Mouse (Mus musculus) E14TG2a.4 (cell line): ENCODE results near the gene Ergic1.

Source experiments
- CTCF ChIP-seq: conservative IDR thresholded peaks from 2 replicates; pipeline ENCODE4 v1.5.1; 2014; ENCODE audit warnings: low read length
- NANOG ChIP-seq: IDR thresholded peaks from 2 replicates; pipeline ENCODE4 v1.6.1; 2014; ENCODE audit warnings: borderline replicate concordance, low read length, mixed read lengths
- POU5F1 ChIP-seq: IDR thresholded peaks from 2 replicates; pipeline ENCODE4 v1.6.1; 2014; ENCODE audit warnings: low read length, borderline replicate concordance

DNA sequence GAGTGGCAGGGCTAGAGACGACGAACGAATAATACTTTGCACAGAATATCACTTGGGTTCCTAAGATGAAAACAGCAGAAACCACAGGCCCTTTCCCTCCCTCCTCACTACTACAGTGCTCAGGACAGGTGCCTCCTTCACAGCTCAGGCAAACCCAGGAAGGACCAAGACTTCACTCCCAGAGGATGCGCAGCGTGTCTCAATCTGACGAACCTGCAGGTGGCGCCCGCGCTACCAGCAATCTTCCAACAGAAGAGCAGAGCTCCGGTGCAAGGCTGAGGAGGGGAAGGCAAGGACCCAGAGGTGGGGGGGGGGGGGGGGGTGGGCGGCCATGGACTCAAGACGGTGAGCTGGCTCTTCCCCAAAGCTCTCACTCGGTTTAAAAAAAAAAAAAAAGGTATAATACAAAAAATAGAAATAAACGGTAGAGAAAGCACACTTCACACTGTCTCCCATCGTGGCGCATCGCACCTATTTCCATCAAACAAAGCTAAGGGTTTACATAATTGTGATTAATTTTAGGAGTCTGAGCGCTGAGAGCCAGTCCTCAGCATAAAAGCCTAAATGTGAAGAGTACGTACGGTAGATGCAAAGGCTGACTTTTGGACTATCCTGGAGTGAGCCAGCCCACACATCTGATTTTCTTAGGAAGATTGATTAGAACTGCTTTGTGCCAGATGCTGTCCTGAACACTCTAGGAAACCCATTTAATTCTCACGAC, 99.1 kb downstream of the Ergic1 start:
- TF ChIP-seq CTCF (peak; percentile 50), POU5F1 (no peak), NANOG (no peak)
